Mouse (Mus musculus): ENCODE measurements at regions not wholly inside any gene's neighbourhood (a gene's known extent, or its start where the extent isn't known, plus 50 kb on each side); places are given as distances from the start of the nearest gene placed in this dataset.

DNA sequence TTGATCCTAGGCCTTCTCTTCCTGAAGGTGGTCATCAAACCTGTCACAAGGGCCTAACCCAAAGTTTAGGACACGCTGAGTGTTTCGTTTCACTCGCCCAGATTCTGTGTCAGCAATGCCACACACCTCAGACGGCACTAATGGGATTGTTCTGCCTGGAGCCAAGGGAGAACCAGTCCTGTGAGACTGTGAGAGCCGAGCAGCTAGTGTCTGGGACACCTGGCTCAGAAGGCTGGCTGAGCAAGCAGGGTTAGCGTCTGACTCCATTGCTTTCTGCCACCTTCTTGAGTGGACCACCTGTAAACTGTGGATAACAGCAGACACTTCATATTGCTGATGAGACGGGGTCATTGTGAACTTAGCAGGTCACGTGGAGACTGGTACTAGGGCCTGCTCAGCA, 160.0 kb downstream of the Fam43a start:
- Histone ChIP-seq H3K27ac (no peak overlapping the region), H3K36me3 (ENCODE audit: inconsistent target) (no peaks in the 10 kb centered on the region)
- over 99% methylated on average over 8 of the region's 8 CpGs for WGBS (ENCODE audit: missing documents)

DNA sequence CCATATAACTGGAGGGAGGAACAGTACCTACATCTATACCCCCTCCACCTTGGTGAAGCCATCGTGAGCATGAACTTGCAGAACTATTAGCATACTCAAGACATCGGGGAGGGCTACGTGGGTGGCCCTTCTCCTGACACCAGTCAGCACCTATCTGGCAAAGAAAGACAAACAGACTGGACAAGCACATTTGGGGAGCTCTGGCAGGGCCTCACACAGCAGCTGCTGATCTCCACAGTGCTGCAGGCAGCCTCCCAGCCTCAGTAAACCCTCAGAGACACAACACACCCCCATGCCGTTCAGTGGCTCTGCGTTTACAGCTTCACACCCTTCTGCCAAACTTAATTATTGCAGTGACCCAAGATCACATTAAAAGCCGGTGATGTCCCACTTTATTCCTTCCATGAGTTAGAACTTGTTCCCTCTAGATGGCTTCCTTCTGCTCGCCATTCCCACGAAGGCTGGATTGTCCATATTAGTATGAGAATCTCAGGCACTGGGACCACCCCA, 161.7 kb downstream of the Fam43a start:
- Histone ChIP-seq H3K79me2 (ENCODE audit: inconsistent target) (no peaks in the 10 kb centered on the region), H3K27ac (no peak overlapping the region), H3K36me3 (ENCODE audit: inconsistent target) (no peaks in the 10 kb centered on the region), H3K4me3 (ENCODE audit: inconsistent target) (no peak overlapping the region)
- WGBS (ENCODE audit: missing documents), result 90% methylated on average over 8 of the region's 8 CpGs

More for the DNA sequence above, 160.0 kb downstream of the Fam43a start:
- Histone ChIP-seq H3K4me3 (ENCODE audit: inconsistent target) (no peak overlapping the region), H3K79me2 (ENCODE audit: inconsistent target) (no peaks in the 10 kb centered on the region)

DNA sequence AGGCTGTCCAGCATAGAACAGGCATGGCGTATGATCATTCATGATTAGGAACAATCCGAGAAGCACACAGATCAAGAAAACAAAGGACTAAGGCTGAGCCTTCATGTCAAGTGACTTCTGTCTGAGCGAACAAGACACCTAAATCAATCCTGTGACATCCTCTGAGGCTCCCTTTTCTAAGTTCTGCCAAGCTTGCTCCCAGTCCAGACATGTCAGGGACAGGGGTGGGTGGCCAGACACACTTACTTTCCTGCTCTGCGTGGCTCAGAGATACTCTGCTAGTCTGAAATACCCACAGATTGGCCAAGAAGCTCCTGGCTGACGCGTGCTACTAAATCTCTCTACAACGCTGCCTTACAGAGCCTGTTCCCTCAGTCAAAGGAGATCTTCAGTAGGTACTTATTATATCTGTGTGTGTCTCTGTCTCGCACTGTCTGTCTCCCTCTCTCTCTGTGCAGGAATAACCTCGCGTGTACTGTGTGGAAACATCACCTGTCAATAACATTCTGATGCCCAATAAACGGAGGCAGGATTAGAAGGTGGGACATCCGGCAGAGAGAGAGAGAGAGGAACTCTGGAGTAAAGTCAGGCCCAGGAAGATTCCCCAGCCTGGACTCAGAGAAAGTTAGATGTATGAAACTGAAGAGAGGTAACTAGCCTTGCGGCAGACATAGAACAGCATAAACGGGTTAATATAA, 163.5 kb downstream of the Fam43a start:
- H3K36me3 ChIP-seq (ENCODE audit: inconsistent target), result no peaks in the 10 kb centered on the region
- H3K27ac ChIP-seq, result no peak overlapping the region
- WGBS (ENCODE audit: missing documents), result 92% methylated on average over 11 of the region's 14 CpGs
- H3K79me2 ChIP-seq (ENCODE audit: inconsistent target), result no peaks in the 10 kb centered on the region
- H3K4me3 ChIP-seq (ENCODE audit: inconsistent target), result no peak overlapping the region

DNA sequence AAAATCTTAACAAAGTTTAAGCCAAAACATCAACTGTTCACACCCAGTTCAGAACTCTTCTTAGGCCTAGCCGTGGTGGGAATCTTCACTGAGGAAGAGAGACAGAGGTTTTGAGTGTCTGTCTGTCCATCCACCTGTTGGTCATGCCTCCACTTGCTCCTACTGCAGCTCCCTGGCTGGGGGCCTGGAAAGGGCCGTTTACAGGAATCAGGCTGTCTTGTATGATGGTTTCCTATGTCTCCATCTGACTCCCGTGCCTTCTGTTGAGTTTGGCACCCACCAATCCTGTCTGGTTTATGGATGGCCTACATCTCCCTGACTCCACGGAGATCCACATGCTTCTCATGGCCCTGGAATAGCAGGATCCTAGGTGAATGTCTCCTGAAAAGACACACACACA, 166.1 kb downstream of the Fam43a start:
- WGBS (ENCODE audit: missing documents), result 96% methylated on average over 4 of the region's 4 CpGs
- no peak overlapping the region for H3K27ac ChIP-seq
- H3K4me3 ChIP-seq (ENCODE audit: inconsistent target), result no peak overlapping the region
- no peaks in the 10 kb centered on the region for H3K79me2 ChIP-seq (ENCODE audit: inconsistent target)
- no peaks in the 10 kb centered on the region for H3K36me3 ChIP-seq (ENCODE audit: inconsistent target)

DNA sequence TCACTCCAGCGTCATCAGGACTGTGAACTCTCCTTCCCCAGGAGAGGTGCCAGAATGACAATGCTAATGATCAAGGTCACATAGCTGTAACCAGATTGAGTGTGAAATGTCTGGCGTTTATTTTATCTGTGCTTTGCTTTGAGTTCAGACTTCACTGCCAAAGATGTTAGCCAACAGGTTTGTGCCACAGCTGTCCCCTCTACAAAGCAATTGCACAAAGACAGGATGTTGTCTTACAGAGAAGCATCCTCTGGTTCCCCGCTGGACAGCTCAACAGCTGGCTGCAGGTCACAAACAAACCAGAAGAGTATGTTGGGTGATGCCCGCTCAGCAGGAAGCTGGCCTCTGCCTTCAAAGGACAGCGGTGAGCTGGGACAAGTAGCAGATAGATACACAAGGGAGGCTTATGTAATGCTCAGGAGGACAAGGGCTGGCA, 169.5 kb downstream of the Fam43a start:
- Histone ChIP-seq H3K4me3 (ENCODE audit: inconsistent target) (no peak overlapping the region), H3K36me3 (ENCODE audit: inconsistent target) (no peaks in the 10 kb centered on the region), H3K27ac (no peak overlapping the region), H3K79me2 (ENCODE audit: inconsistent target) (no peaks in the 10 kb centered on the region)
- 81% methylated on average over 5 of the region's 5 CpGs for WGBS (ENCODE audit: missing documents)

DNA sequence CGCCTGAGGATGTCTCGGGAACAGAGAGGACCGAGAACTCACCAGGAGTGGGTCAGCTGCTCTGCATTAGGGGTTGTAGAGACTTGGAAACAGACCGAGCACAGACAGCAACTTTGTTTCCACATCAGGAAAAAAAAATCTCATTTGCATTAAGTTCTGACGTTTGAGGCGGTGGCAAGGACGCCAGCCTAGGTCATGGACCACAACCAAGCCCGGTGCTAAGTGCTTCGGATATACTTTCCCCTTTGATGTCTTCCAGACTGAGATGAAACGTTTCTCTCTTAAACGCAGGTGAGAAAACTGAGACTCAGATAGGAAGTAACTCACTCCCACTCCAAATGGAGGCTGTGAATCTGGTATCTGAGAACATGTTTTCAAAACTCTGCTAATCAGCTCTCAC, 169.9 kb downstream of the Fam43a start:
- Histone ChIP-seq H3K4me3 (ENCODE audit: inconsistent target) (no peak overlapping the region), H3K27ac (no peak overlapping the region), H3K79me2 (ENCODE audit: inconsistent target) (no peaks in the 10 kb centered on the region), H3K36me3 (ENCODE audit: inconsistent target) (no peaks in the 10 kb centered on the region)
- 67% methylated on average over 11 of the region's 11 CpGs for WGBS (ENCODE audit: missing documents)

DNA sequence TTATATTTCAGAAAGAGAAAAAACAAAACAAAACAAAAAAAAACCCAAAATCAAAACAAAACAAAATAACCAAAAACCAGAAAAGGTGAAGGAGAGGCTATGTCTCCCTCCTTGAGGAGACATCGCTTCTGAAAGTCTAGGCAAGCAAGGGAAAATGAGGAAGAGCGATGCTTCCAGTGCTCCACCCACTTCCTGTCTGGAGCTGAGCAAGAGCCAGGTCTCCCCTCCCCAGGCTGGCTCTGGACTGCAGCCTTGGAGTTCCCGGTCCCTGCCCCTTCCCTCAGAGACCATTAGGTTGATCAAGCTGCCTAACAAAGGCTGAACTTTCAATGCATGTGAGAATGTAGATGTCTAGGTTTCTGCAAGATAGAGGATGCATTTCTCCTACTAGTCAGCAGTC, 173.3 kb downstream of the Fam43a start:
- 13% methylated on average over 3 of the region's 3 CpGs for WGBS (ENCODE audit: missing documents)
- Histone ChIP-seq H3K36me3 (ENCODE audit: inconsistent target) (no peaks in the 10 kb centered on the region), H3K79me2 (ENCODE audit: inconsistent target) (no peaks in the 10 kb centered on the region), H3K4me3 (ENCODE audit: inconsistent target) (no peak overlapping the region), H3K27ac (no peak overlapping the region)

DNA sequence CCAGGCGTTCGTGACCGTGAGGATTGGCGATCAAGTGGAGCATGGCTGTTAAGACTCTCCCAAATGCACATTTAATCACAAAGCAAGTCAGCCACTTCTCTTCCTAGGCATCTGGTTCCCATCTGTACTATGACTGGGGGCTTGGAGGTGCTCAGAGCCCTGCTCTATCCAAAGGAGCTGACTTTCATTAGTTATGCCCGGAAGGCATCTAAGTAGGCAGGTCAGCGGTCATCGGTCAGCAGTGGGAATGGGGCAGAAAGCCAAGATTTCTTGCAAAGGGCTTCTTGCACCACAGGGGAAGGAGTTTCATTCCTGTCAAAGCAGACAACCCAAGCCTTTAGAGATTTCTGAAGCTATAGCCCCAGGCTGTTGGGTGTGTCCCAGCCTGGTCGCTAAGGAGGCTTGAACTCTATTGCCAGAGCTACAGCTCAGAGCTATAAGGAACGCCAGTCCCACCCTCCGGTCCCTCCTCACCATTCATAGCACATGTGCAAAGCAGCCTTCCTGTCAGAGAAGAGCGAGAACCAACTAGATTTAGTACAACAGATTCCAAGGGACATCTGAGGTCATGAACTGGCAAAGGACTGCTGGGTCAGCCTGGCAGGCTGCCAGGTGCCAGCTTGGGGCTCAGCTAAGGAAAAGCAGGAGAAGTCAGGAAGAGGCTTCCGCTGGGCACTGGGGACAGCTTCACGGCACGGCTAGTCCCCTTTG, 175.6 kb downstream of the Fam43a start:
- 94% methylated on average over 14 of the region's 14 CpGs for WGBS (ENCODE audit: missing documents)
- peak overlapping the region; percentile 81 for H3K27ac ChIP-seq

DNA sequence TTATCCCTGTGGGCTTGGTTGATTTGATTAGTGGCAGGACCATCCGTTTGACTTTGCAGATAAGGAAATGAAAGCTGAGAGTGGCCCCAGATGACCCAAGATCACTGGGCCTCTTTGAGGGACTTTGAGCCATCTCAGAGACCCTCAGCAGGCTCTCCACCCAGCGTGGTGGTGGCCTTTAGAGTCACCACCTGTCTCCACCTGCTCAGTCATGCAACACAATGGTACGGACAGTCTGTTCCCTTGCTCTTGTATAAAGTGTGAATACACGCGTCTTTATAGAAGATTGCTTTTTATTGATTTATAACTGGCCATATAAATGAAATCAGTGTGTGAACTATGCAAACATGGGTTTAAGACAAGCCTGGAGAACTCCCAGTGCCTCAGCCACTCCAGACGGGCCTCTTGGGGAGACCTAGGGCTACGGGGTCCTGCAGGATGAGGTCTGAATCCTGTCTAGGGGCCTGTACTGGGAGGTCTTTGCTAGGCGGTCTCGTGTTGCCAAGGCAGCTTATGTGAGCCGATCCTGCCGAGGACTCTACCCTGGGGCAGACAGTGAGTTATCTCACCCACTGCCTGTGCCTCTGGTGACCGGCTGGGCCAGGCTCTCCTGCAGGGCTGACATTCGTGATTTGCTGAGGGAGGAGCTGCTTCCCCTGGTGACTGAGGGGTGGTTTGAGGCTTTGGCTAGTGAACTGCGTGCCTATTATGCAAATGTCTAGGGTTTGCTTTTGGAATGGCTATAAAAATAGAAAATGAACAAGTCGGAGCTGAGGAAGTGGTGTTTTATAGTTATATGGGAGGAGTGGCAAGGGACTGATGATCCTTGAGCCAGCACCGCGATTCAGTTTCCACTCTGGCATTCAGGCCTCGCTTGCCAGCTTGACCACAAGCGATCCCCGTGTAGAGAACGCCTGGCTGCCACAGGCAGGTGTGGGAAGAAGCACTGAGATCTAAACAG, 176.5 kb downstream of the Fam43a start:
- Histone ChIP-seq H3K27ac (peak overlapping the region; percentile 81), H3K4me3 (ENCODE audit: inconsistent target) (no peak overlapping the region), H3K36me3 (ENCODE audit: inconsistent target) (no peaks in the 10 kb centered on the region), H3K79me2 (ENCODE audit: inconsistent target) (no peaks in the 10 kb centered on the region)
- WGBS (ENCODE audit: missing documents), result 38% methylated on average over 21 of the region's 21 CpGs

More for the DNA sequence above, 175.6 kb downstream of the Fam43a start:
- H3K36me3 ChIP-seq (ENCODE audit: inconsistent target), result no peaks in the 10 kb centered on the region
- no peaks in the 10 kb centered on the region for H3K79me2 ChIP-seq (ENCODE audit: inconsistent target)
- no peak overlapping the region for H3K4me3 ChIP-seq (ENCODE audit: inconsistent target)

DNA sequence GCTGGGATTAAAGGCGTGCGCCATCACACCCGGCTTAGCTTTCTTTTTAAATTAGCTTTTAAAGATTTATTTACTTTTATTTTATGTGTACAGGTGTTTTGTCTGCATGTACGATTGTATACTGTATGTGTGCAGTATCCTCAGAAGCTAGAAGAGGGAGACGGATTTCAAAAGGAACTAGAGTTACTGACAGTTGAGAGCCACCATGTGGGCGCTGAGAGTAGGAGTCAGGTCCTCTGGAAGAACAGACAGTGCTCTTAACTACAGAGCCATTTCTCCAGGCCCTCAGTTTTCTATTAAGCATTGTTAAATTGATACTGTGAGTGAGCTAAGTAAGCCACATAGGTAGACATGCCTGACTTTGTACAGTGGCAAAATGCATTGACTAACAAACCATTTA, 177.9 kb downstream of the Fam43a start:
- Histone ChIP-seq H3K79me2 (ENCODE audit: inconsistent target) (no peaks in the 10 kb centered on the region), H3K36me3 (ENCODE audit: inconsistent target) (no peaks in the 10 kb centered on the region), H3K27ac (no peak overlapping the region), H3K4me3 (ENCODE audit: inconsistent target) (no peak overlapping the region)
- WGBS (ENCODE audit: missing documents), result 96% methylated on average over 5 of the region's 6 CpGs

DNA sequence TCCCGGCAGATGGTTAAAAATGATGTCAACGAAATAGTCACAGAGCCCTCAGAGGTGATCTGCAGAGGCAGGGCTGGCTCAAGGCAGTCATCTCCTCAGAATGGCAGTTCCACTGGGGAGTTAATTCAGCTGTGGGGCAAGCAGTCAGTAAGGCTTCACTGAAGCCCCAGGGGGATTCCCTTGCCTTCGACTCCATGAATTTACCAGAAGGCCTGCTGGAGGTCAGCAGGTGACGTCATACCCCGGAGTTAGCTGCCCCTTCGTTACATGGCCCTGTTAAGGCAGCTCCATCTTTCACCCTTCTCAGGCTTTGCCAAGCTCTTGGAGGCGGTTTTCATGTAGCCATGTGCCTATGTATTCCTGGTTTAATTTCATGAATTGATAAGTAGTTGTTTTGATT, 178.6 kb downstream of the Fam43a start:
- Histone ChIP-seq H3K79me2 (ENCODE audit: inconsistent target) (no peaks in the 10 kb centered on the region), H3K4me3 (ENCODE audit: inconsistent target) (no peak overlapping the region), H3K27ac (no peak overlapping the region), H3K36me3 (ENCODE audit: inconsistent target) (no peaks in the 10 kb centered on the region)
- 89% methylated on average over 7 of the region's 7 CpGs for WGBS (ENCODE audit: missing documents)

DNA sequence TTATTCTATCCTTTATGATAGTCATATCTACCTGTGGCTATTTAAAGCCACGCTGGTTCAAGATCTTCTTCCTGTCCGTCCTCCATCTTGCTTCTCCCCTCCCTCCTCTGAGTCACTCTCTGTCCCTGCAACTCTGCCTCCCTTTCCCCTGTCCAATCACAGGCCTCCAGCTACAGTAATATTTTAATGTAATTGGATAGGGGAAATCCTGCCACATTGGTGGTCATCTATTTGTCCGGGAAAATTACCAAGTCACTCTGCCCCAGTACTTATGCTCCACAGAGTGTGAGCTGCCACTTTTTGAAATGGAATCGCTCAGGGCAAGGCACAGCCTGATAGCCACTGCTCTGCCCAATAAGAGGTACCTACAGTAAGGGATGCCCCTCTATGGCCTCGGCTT, 179.4 kb downstream of the Fam43a start:
- Histone ChIP-seq H3K4me3 (ENCODE audit: inconsistent target) (no peak overlapping the region), H3K79me2 (ENCODE audit: inconsistent target) (no peaks in the 10 kb centered on the region), H3K27ac (no peak overlapping the region), H3K36me3 (ENCODE audit: inconsistent target) (no peaks in the 10 kb centered on the region)
- WGBS (ENCODE audit: missing documents), result 81% methylated on average over 5 of the region's 5 CpGs

DNA sequence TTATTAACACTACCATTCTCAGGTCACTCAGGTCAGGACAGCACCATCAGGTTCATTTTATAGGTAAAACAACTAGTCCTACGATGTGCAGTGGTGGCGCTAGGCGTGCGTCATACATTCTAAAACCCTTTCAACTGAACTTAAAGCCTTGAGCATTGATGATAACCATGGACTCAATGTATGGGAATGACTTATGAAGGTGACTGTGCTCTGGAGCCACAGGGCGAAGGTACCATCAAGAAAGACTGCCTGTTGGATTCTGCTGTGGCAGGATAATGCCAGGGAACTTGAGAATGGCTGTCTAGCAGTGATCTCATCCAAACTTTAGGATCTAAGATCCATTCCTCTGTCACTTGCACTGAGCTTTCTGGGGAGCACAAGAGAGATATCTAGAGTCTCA, 184.7 kb downstream of the Fam43a start:
- 100% methylated on average over 5 of the region's 5 CpGs for WGBS (ENCODE audit: missing documents)
- H3K36me3 ChIP-seq (ENCODE audit: inconsistent target), result no peaks in the 10 kb centered on the region
- no peak overlapping the region for H3K4me3 ChIP-seq (ENCODE audit: inconsistent target)
- H3K79me2 ChIP-seq (ENCODE audit: inconsistent target), result no peaks in the 10 kb centered on the region
- no peak overlapping the region for H3K27ac ChIP-seq

DNA sequence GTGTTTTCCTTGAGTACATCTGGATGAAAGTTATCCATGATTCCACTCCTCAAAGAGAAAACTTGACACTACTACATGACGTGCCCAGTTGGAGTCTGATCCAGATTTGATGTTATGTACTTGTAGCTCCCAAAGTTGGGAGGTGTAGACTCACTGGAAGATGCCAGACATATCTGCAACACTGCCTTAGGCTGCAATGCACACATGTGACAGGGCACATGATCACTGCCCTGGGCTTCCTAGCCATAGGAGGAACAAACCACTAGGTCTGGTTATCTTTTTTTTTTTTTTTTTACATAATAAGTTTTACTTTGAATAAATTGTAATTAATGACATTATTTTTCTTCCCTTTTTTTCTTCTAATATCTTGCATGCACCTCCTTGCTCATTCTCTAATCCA, 185.4 kb downstream of the Fam43a start:
- Histone ChIP-seq H3K27ac (no peak overlapping the region), H3K4me3 (ENCODE audit: inconsistent target) (no peak overlapping the region), H3K36me3 (ENCODE audit: inconsistent target) (no peaks in the 10 kb centered on the region), H3K79me2 (ENCODE audit: inconsistent target) (no peaks in the 10 kb centered on the region)
- WGBS (ENCODE audit: missing documents), result 100% methylated on average over 1 of the region's 1 CpGs

Measured in macrophage (primary cell).